Mouse (Mus musculus): ENCODE results near the gene Rsrp1. TPM values are rescaled to one million over a fixed set of nuclear protein-coding genes. Genes with fewer than 3 reads are reported as not detected.
A peak's percentile ranks its signal among the peaks of the same experiment; 100 is the strongest.
"Not testable (repeated sequence)": the region's sequence is repeated elsewhere in the genome, so short reads cannot be mapped to it uniquely, and the experiment has no call there.

Gene Rsrp1
- polyA plus RNA-seq, 1 experiment, result 1,131 TPM

GRCm38 (mm10) chr4:134903046-134903445 lies 20.3 kb upstream of the Rsrp1 start:
- no peak for TF ChIP-seq CTCF (IDR thresholded peaks at IDR 0.05; ENCODE audit: low read depth, low read length)
- no peak for TF ChIP-seq POLR2A (IDR thresholded peaks at IDR 0.05; ENCODE audit: borderline replicate concordance, low read depth, low read length)
- Histone ChIP-seq H3K4me1 (ENCODE audit: control insufficient read depth, insufficient read depth, low read length) (no peaks in the 10 kb centered on the region), H3K27ac (ENCODE audit: insufficient read depth, low read depth, low read length) (no peak overlapping the region), H3K4me3 (ENCODE audit: insufficient read depth, low read length) (no peak overlapping the region)

- H3K4me3 ChIP-seq (ENCODE audit: insufficient read depth, low read length); H3K27ac ChIP-seq (ENCODE audit: insufficient read depth, low read depth, low read length): not testable (repeated sequence)
- peaks cover 17% of the 10 kb centered on the region for H3K4me1 ChIP-seq (ENCODE audit: control insufficient read depth, insufficient read depth, low read length)
These were observed 12.0 kb upstream of the Rsrp1 start for GRCm38 (mm10) chr4:134911406-134911805.

GRCm38 (mm10) chr4:134913413-134913812 lies 10.0 kb upstream of the Rsrp1 start:
- TF ChIP-seq CTCF (IDR thresholded peaks at IDR 0.05; ENCODE audit: low read depth, low read length) (peak; percentile 81), POLR2A (IDR thresholded peaks at IDR 0.05; ENCODE audit: borderline replicate concordance, low read depth, low read length) (no peak)
- H3K4me3 ChIP-seq (ENCODE audit: insufficient read depth, low read length), result peak overlapping the region; percentile 23
- H3K27ac ChIP-seq (ENCODE audit: insufficient read depth, low read depth, low read length), result no peak overlapping the region
- peaks cover 33% of the 10 kb centered on the region for H3K4me1 ChIP-seq (ENCODE audit: control insufficient read depth, insufficient read depth, low read length)

- H3K4me1 ChIP-seq (ENCODE audit: control insufficient read depth, insufficient read depth, low read length), result peaks cover 40% of the 10 kb centered on the region
- H3K4me3 ChIP-seq (ENCODE audit: insufficient read depth, low read length), result peak overlapping the region; percentile 72
- H3K27ac ChIP-seq (ENCODE audit: insufficient read depth, low read depth, low read length), result peak overlapping the region; percentile 82
- TF ChIP-seq POLR2A (IDR thresholded peaks at IDR 0.05; ENCODE audit: borderline replicate concordance, low read depth, low read length), result no peak
- no peak for TF ChIP-seq CTCF (IDR thresholded peaks at IDR 0.05; ENCODE audit: low read depth, low read length)
These were observed 9.1 kb upstream of the Rsrp1 start for GRCm38 (mm10) chr4:134914122-134914863.

- peak within 1 kb of the TSS; percentile 72 for H3K4me3 ChIP-seq (ENCODE audit: insufficient read depth, low read length)
- TF ChIP-seq POLR2A (IDR thresholded peaks at IDR 0.05; ENCODE audit: borderline replicate concordance, low read depth, low read length), result no peak
- TF ChIP-seq CTCF (IDR thresholded peaks at IDR 0.05; ENCODE audit: low read depth, low read length), result no peak
- peak within 1 kb of the TSS; percentile 82 for H3K27ac ChIP-seq (ENCODE audit: insufficient read depth, low read depth, low read length)
- H3K4me1 ChIP-seq (ENCODE audit: control insufficient read depth, insufficient read depth, low read length), result peaks cover 43% of the 10 kb centered on the region
These were observed 8.6 kb upstream of the Rsrp1 start, which contains the start of gene Tmem50a for GRCm38 (mm10) chr4:134914864-134915209. Gene Tmem50a (minus strand): TSS chr4:134915024.

- peak overlapping the region; percentile 72 for H3K4me3 ChIP-seq (ENCODE audit: insufficient read depth, low read length)
- peaks cover 45% of the 10 kb centered on the region for H3K4me1 ChIP-seq (ENCODE audit: control insufficient read depth, insufficient read depth, low read length)
- no peak overlapping the region for H3K27ac ChIP-seq (ENCODE audit: insufficient read depth, low read depth, low read length)
- no peak for TF ChIP-seq CTCF (IDR thresholded peaks at IDR 0.05; ENCODE audit: low read depth, low read length)
- no peak for TF ChIP-seq POLR2A (IDR thresholded peaks at IDR 0.05; ENCODE audit: borderline replicate concordance, low read depth, low read length)
These were observed 8.0 kb upstream of the Rsrp1 start for GRCm38 (mm10) chr4:134915223-134916050.

- Histone ChIP-seq H3K4me3 (ENCODE audit: insufficient read depth, low read length) (no peak overlapping the region), H3K4me1 (ENCODE audit: control insufficient read depth, insufficient read depth, low read length) (peaks cover 59% of the 10 kb centered on the region), H3K27ac (ENCODE audit: insufficient read depth, low read depth, low read length) (peak overlapping the region; percentile 3; the same call in 1 of the 2 replicates)
- TF ChIP-seq POLR2A (IDR thresholded peaks at IDR 0.05; ENCODE audit: borderline replicate concordance, low read depth, low read length), result no peak
- no peak for TF ChIP-seq CTCF (IDR thresholded peaks at IDR 0.05; ENCODE audit: low read depth, low read length)
These were observed 6.2 kb upstream of the Rsrp1 start for GRCm38 (mm10) chr4:134917194-134917593.

GRCm38 (mm10) chr4:134918381-134918780 lies 5.0 kb upstream of the Rsrp1 start:
- Histone ChIP-seq H3K4me3 (ENCODE audit: insufficient read depth, low read length) (no peak overlapping the region), H3K27ac (ENCODE audit: insufficient read depth, low read depth, low read length) (peak overlapping the region; percentile 23), H3K4me1 (ENCODE audit: control insufficient read depth, insufficient read depth, low read length) (peaks cover 61% of the 10 kb centered on the region)
- TF ChIP-seq POLR2A (IDR thresholded peaks at IDR 0.05; ENCODE audit: borderline replicate concordance, low read depth, low read length) (no peak), CTCF (IDR thresholded peaks at IDR 0.05; ENCODE audit: low read depth, low read length) (no peak)

GRCm38 (mm10) chr4:134919733-134920540 lies 3.5 kb upstream of the Rsrp1 start:
- Histone ChIP-seq H3K4me3 (ENCODE audit: insufficient read depth, low read length) (peak overlapping the region; percentile 38), H3K27ac (ENCODE audit: insufficient read depth, low read depth, low read length) (peak overlapping the region; percentile 94), H3K4me1 (ENCODE audit: control insufficient read depth, insufficient read depth, low read length) (peaks cover 61% of the 10 kb centered on the region)
- TF ChIP-seq CTCF (IDR thresholded peaks at IDR 0.05; ENCODE audit: low read depth, low read length) (no peak), POLR2A (IDR thresholded peaks at IDR 0.05; ENCODE audit: borderline replicate concordance, low read depth, low read length) (no peak)
